Mouse (Mus musculus): Measurements from ENCODE around the gene Dus3l. TPM values are rescaled to one million over a fixed set of nuclear protein-coding genes. Genes with fewer than 3 reads are reported as not detected.

Dus3l gene
- polyA plus RNA-seq, 1 experiment from 2014 or later = 42.3 TPM

- Histone ChIP-seq H3K36me3 (ENCODE audit: insufficient read depth) (peaks cover 8% of the 10 kb centered on the region; the same call in 1 of the 2 replicates), H3K4me1 (ENCODE audit: insufficient read depth) (peaks cover 7% of the 10 kb centered on the region; the same call in 1 of the 2 replicates), H3K4me3 (ENCODE audit: low read depth, low read length) (peak overlapping the region; percentile 45), H3K4me2 (peak overlapping the region; percentile 81), H3K27ac (ENCODE audit: low read depth) (peak overlapping the region; percentile 79), H3K9me3 (ENCODE audit: low read depth, low read length) (no peaks in the 10 kb centered on the region), H3K9ac (peak overlapping the region; percentile 59), H3K27me3 (ENCODE audit: insufficient read depth, low read length) (peaks cover 8% of the 10 kb centered on the region)
- WGBS = under 1% methylated on average over 26 of the region's 28 CpGs
- ATAC-seq (ENCODE audit: insufficient read depth) = peak; percentile 22
- peak; percentile 96 for DNase-seq
- TF ChIP-seq CTCF (IDR thresholded peaks at IDR 0.05; ENCODE audit: low read depth) = no peak
Observed at GRCm38 (mm10) chr17:56761991-56762410, 2.6 kb upstream of the Dus3l start.

- TF ChIP-seq CTCF (IDR thresholded peaks at IDR 0.05; ENCODE audit: low read depth) = peak; percentile 99
- Histone ChIP-seq H3K4me1 (ENCODE audit: insufficient read depth) (peaks cover 7% of the 10 kb centered on the region; the same call in 1 of the 2 replicates), H3K9me3 (ENCODE audit: low read depth, low read length) (no peaks in the 10 kb centered on the region), H3K27me3 (ENCODE audit: insufficient read depth, low read length) (no peaks in the 10 kb centered on the region), H3K9ac (no peak overlapping the region), H3K36me3 (ENCODE audit: insufficient read depth) (peaks cover 19% of the 10 kb centered on the region), H3K4me3 (ENCODE audit: low read depth, low read length) (no peak overlapping the region), H3K4me2 (peak overlapping the region; percentile 81), H3K27ac (ENCODE audit: low read depth) (no peak overlapping the region)
- 48% methylated on average over 27 of the region's 27 CpGs for WGBS
- ATAC-seq (ENCODE audit: insufficient read depth) (no peak), DNase-seq (peak; percentile 83)
Observed at GRCm38 (mm10) chr17:56762769-56763731, 1.5 kb upstream of the Dus3l start.

- ATAC-seq (ENCODE audit: insufficient read depth) (no peak), DNase-seq (no peak)
- Histone ChIP-seq H3K4me2 (peak overlapping the region; percentile 83), H3K27me3 (ENCODE audit: insufficient read depth, low read length) (no peaks in the 10 kb centered on the region), H3K9ac (no peak overlapping the region), H3K9me3 (ENCODE audit: low read depth, low read length) (no peaks in the 10 kb centered on the region), H3K36me3 (ENCODE audit: insufficient read depth) (peaks cover 26% of the 10 kb centered on the region), H3K4me3 (ENCODE audit: low read depth, low read length) (peak overlapping the region; percentile 75), H3K27ac (ENCODE audit: low read depth) (no peak overlapping the region), H3K4me1 (ENCODE audit: insufficient read depth) (peaks cover 7% of the 10 kb centered on the region; the same call in 1 of the 2 replicates)
- TF ChIP-seq CTCF (IDR thresholded peaks at IDR 0.05; ENCODE audit: low read depth) = no peak
- 73% methylated on average over 8 of the region's 8 CpGs for WGBS
Observed at GRCm38 (mm10) chr17:56763741-56764250, 761 bp upstream of the Dus3l start.

DNA sequence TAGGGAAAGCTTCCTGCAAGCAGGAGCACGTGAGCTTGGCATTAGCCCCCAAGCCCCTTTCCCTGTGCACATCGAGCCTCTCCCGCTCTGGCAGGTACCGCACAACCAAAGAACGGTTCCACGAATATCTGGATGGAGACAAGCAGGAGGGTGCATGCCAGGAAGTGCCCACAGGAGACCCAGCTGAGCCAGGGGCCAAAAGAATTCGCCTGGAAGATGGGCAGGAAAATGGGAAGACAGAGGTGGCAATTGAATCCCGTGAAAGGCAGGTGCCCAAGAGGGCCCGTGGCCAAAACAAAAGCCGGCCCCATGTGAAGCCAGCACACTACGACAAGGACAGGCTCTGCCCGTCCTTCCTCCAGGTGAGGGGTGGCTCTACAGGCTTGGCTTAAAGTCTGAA is 874 bp downstream of the Dus3l start:
- no peak for TF ChIP-seq CTCF (IDR thresholded peaks at IDR 0.05; ENCODE audit: low read depth)
- Histone ChIP-seq H3K9me3 (ENCODE audit: low read depth, low read length) (no peaks in the 10 kb centered on the region), H3K4me1 (ENCODE audit: insufficient read depth) (peaks cover 7% of the 10 kb centered on the region; the same call in 1 of the 2 replicates), H3K27me3 (ENCODE audit: insufficient read depth, low read length) (no peaks in the 10 kb centered on the region), H3K9ac (peak overlapping the region; percentile 80), H3K4me2 (peak overlapping the region; percentile 83), H3K27ac (ENCODE audit: low read depth) (no peak overlapping the region), H3K36me3 (ENCODE audit: insufficient read depth) (peaks cover 42% of the 10 kb centered on the region), H3K4me3 (ENCODE audit: low read depth, low read length) (peak overlapping the region; percentile 75)
- no peak for DNase-seq
- ATAC-seq (ENCODE audit: insufficient read depth) = peak; percentile 1; the same call in 1 of the 2 replicates
- WGBS = 47% methylated on average over 12 of the region's 12 CpGs

DNA sequence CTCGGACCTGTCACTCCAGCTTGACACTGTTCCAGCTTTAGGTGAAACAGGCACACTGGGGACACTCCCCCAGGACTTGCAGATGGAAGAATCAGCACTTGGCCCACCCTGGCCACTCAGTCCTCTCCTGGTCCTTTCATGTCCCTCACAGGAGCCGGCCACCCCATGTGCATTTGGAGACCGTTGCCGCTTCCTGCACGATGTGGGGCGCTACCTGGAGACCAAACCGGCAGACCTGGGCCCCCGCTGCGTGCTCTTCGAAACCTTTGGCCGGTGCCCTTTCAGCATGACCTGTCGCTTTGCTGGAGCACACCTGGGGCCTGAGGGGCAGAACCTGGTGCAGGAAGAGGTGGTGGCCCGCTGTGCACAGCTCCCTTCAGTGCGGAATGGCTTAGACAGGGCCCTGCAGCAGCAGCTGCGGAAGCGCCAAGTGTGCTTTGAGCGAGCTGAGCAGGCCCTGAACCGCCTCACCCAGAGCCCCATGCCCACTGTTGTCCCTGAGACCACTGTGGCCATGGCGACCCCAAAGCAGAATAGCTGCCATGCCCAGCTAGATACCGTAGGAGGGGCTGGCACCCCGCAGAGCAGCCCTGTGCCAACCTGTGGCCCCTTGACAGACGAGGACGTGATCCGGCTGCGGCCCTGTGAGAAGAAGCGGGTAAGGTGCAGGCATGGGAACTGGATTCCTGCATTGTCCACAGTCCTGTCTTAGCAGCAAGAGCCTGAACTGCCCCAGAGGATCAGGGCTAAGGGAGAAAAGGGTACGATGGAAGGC is 2.3 kb downstream of the Dus3l start:
- ATAC-seq (ENCODE audit: insufficient read depth) (no peak), DNase-seq (no peak)
- H3K9ac ChIP-seq = no peak overlapping the region
- peaks cover 7% of the 10 kb centered on the region; the same call in 1 of the 2 replicates for H3K4me1 ChIP-seq (ENCODE audit: insufficient read depth)
- 96% methylated on average over 27 of the region's 27 CpGs for WGBS
- H3K36me3 ChIP-seq (ENCODE audit: insufficient read depth) = peaks cover 44% of the 10 kb centered on the region
- no peak overlapping the region for H3K27ac ChIP-seq (ENCODE audit: low read depth)
- H3K9me3 ChIP-seq (ENCODE audit: low read depth, low read length) = no peaks in the 10 kb centered on the region
- no peak for TF ChIP-seq CTCF (IDR thresholded peaks at IDR 0.05; ENCODE audit: low read depth)
- H3K4me3 ChIP-seq (ENCODE audit: low read depth, low read length) = no peak overlapping the region
- H3K27me3 ChIP-seq (ENCODE audit: insufficient read depth, low read length) = no peaks in the 10 kb centered on the region
- no peak overlapping the region for H3K4me2 ChIP-seq

DNA sequence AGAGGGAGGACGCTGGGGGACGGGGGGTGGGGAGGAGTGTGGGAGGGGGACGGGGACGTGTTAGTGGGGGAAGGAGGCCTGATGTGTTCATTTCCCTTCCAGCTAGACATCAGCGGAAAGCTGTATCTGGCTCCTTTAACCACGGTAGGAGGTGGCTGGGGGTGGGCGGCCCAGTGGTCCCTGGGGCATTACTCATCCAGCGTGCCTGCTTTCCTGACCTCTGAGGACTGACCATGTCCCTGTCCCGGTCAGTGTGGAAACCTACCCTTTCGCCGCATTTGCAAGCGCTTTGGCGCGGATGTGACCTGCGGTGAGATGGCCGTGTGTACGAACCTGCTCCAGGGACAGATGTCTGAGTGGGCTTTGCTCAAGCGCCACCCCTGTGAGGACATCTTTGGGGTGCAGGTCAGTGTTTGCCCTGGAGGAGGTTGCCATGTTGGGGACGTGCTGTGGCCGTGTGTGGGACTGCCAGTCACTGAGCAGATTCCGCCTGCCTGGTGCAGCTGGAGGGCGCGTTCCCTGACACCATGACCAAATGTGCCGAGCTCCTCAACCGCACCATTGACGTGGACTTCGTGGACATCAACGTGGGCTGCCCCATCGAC is 3.1 kb downstream of the Dus3l start:
- H3K9ac ChIP-seq = no peak overlapping the region
- 0 out of 2 replicates have a peak, but pooled peaks cover 3% of the 10 kb centered on the region for H3K4me1 ChIP-seq (ENCODE audit: insufficient read depth)
- no peak overlapping the region for H3K27ac ChIP-seq (ENCODE audit: low read depth)
- DNase-seq (no peak), ATAC-seq (ENCODE audit: insufficient read depth) (no peak)
- no peak overlapping the region for H3K4me3 ChIP-seq (ENCODE audit: low read depth, low read length)
- 92% methylated on average over 29 of the region's 29 CpGs for WGBS
- H3K9me3 ChIP-seq (ENCODE audit: low read depth, low read length) = no peaks in the 10 kb centered on the region
- H3K4me2 ChIP-seq = no peak overlapping the region
- no peak for TF ChIP-seq CTCF (IDR thresholded peaks at IDR 0.05; ENCODE audit: low read depth)
- peaks cover 44% of the 10 kb centered on the region for H3K36me3 ChIP-seq (ENCODE audit: insufficient read depth)
- H3K27me3 ChIP-seq (ENCODE audit: insufficient read depth, low read length) = no peaks in the 10 kb centered on the region

Measured in lung, embryonic 14.5 days (tissue).